13 mouse cellular contexts compared by ENCODE assay signal in the genomic region with DNA sequence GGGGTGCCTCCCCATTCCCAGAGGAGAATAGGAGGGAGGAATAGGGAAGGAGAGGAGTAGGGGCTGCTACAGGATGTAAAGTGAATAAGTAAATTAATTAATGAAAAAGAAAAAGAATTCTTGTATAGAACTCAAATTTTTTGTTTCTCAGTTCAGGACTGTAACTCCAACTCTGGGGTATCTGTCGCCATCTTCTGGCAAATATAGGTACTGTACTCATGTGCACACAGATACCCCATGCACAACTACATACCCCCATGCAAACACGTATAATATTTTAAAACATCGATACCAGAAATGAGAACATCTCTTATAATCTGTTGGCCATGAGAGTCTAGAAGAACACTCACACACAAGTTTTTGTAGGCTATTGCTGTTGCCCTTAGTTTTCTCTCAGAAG.
DNase-seq lines count a peak whose midpoint lies in the region; ATAC-seq and TF ChIP-seq lines count a peak whose summit lies in the region.
"Had no signal": no experiment of that assay in that cellular context is flagged by ENCODE, and none has a peak within 500 bp of the region (broad histone marks: within the 10 kb centered on the region; RNA-seq: fewer than 3 reads in every experiment).

No protein-coding gene starts in this region.

- H3K4me3 ChIP-seq in forebrain, embryonic 12.5 days (replicated peaks), result no peak overlapping the region
- H3K4me3 ChIP-seq in forebrain, embryonic 10.5 days, result no peak overlapping the region
- H3K4me3 ChIP-seq in thymus, adult 2 months (ENCODE audit: control insufficient read depth, insufficient read depth, low read length), result no peak overlapping the region
- H3K4me3 ChIP-seq in lung, adult 2 months (replicated peaks; ENCODE audit: extremely low read depth, low read depth, low read length), result no peak overlapping the region
- H3K4me3 ChIP-seq: limb, embryonic 15.5 days had no signal

- H3K9me3 ChIP-seq in forebrain, embryonic 12.5 days, result no peaks in the 10 kb centered on the region
- H3K9me3 ChIP-seq in forebrain, embryonic 10.5 days, result no peaks in the 10 kb centered on the region
- H3K9me3 ChIP-seq: limb, embryonic 15.5 days had no signal

- H3K4me2 ChIP-seq in forebrain, embryonic 12.5 days, result no peak overlapping the region
- H3K4me2 ChIP-seq: limb, embryonic 15.5 days had no signal

- no peak overlapping the region for H3K9ac ChIP-seq in forebrain, embryonic 12.5 days
- H3K9ac ChIP-seq: limb, embryonic 15.5 days had no signal

- no peak for DNase-seq in forebrain, embryonic 10.5 days (ENCODE audit: extremely low spot score, low spot score)
- peak; percentile 5 for DNase-seq in kidney, postnatal 14 days
- no peak for DNase-seq in kidney, adult 18-20 months
- peak; percentile 25 for DNase-seq in 416B (ENCODE audit: low read depth)
- peak; percentile 7 for DNase-seq in brain, embryonic 14.5 days (ENCODE audit: low read depth)
- DNase-seq in thymus, adult 2 months, result no peak
- no peak for DNase-seq in lung, adult 2 months
- DNase-seq: cerebellum, adult 11-12 months; heart, postnatal 36 days; right cerebral cortex, postnatal 25 days had no signal

- ATAC-seq in forebrain, embryonic 12.5 days (ENCODE audit: low FRiP score), result 0 out of 2 replicates have a peak, but pooled peaks have one; percentile 49

- TF ChIP-seq CTCF in brain, embryonic 14.5 days (IDR thresholded peaks at IDR 0.05; ENCODE audit: borderline replicate concordance, extremely low read depth, insufficient read depth, insufficient read length), result 0 out of 2 replicates have a peak, but pooled peaks have one; percentile 6
- TF ChIP-seq CTCF in thymus, adult 2 months (IDR thresholded peaks at IDR 0.05; ENCODE audit: borderline replicate concordance, control insufficient read depth, extremely low read depth, insufficient read depth, low read length, poor library complexity), result no peak
- no peak for TF ChIP-seq CTCF in lung, adult 2 months (IDR thresholded peaks at IDR 0.05; ENCODE audit: insufficient read depth, low read length)

- WGBS in forebrain, embryonic 12.5 days, result 73% methylated on average over 3 of the region's 3 CpGs
- WGBS in forebrain, embryonic 10.5 days, result 73% methylated on average over 3 of the region's 3 CpGs
- 74% methylated on average over 3 of the region's 3 CpGs for WGBS in thymus, adult 2 months
- WGBS in lung, adult 2 months, result 64% methylated on average over 3 of the region's 3 CpGs

- no peak overlapping the region for H3K27ac ChIP-seq in forebrain, embryonic 12.5 days
- no peak overlapping the region for H3K27ac ChIP-seq in forebrain, embryonic 10.5 days
- H3K27ac ChIP-seq in thymus, adult 2 months (ENCODE audit: control insufficient read depth, insufficient read depth, low read length), result no peak overlapping the region
- H3K27ac ChIP-seq: limb, embryonic 15.5 days had no signal

- H3K4me1 ChIP-seq in forebrain, embryonic 12.5 days, result no peaks in the 10 kb centered on the region
- no peaks in the 10 kb centered on the region for H3K4me1 ChIP-seq in forebrain, embryonic 10.5 days
- no peaks in the 10 kb centered on the region for H3K4me1 ChIP-seq in thymus, adult 2 months (replicated peaks; ENCODE audit: control insufficient read depth, insufficient read depth, low read length)
- no peaks in the 10 kb centered on the region for H3K4me1 ChIP-seq in lung, adult 2 months (ENCODE audit: control insufficient read depth, insufficient read depth, low read length)
- H3K4me1 ChIP-seq: limb, embryonic 15.5 days had no signal

- H3K27me3 ChIP-seq in forebrain, embryonic 12.5 days, result no peaks in the 10 kb centered on the region
- no peaks in the 10 kb centered on the region for H3K27me3 ChIP-seq in forebrain, embryonic 10.5 days (ENCODE audit: poor library complexity, severe bottlenecking)
- no peaks in the 10 kb centered on the region for H3K27me3 ChIP-seq in thymus, adult 2 months (ENCODE audit: control insufficient read depth, insufficient read depth, low read length)
- H3K27me3 ChIP-seq: CH12.LX; limb, embryonic 15.5 days had no signal

- no peaks in the 10 kb centered on the region for H3K36me3 ChIP-seq in forebrain, embryonic 12.5 days (replicated peaks)
- no peaks in the 10 kb centered on the region for H3K36me3 ChIP-seq in forebrain, embryonic 10.5 days (replicated peaks)
- no peaks in the 10 kb centered on the region for H3K36me3 ChIP-seq in thymus, adult 2 months (ENCODE audit: control insufficient read depth, insufficient read depth, low read length)
- H3K36me3 ChIP-seq: limb, embryonic 15.5 days had no signal

- TF ChIP-seq POLR2A in brain, embryonic 14.5 days (IDR thresholded peaks at IDR 0.05; ENCODE audit: borderline replicate concordance, extremely low read depth, insufficient read depth, insufficient read length, poor library complexity, severe bottlenecking), result no peak
- TF ChIP-seq POLR2A in thymus, adult 2 months (IDR thresholded peaks at IDR 0.05; ENCODE audit: control insufficient read depth, extremely low read depth, insufficient read depth, low read length, poor library complexity), result no peak
- TF ChIP-seq POLR2A in lung, adult 2 months (IDR thresholded peaks at IDR 0.05; ENCODE audit: borderline replicate concordance, extremely low read depth, low read depth, low read length), result no peak

Comparison
In these comparisons a context has a peak if more than half of its experiments do, and no peak if none do; other contexts are left out.
1. DNase-seq: peak in kidney, postnatal 14 days (single experiment), 416B (single experiment) and brain, embryonic 14.5 days (single experiment); none in forebrain, embryonic 10.5 days (single experiment), kidney, adult 18-20 months (single experiment), thymus, adult 2 months (single experiment) and lung, adult 2 months (single experiment).